Mouse (Mus musculus) C2C12 (cell line): ENCODE data around the gene Pnliprp2. TPM values are rescaled to one million over a fixed set of nuclear protein-coding genes. Genes with fewer than 3 reads are reported as not detected.

Experiments
- H3K27me3 ChIP-seq: one replicate; pipeline ENCODE4 v1.6.1; 2011; ENCODE audit not compliant: control insufficient read depth, insufficient read depth, insufficient read length
- H3K36me3 ChIP-seq: one replicate; pipeline ENCODE4 v1.6.1; 2011; ENCODE audit not compliant: control insufficient read depth, insufficient read depth
- H3K4me3 ChIP-seq: one replicate; pipeline ENCODE4 v1.5.1; 2011; ENCODE audit warnings: mild to moderate bottlenecking, control low read depth; ENCODE audit not compliant: poor library complexity, insufficient read depth, severe bottlenecking
- H3K79me2 ChIP-seq: one replicate; pipeline ENCODE4 v1.6.1; 2011; ENCODE audit not compliant: control insufficient read depth, insufficient read depth
- H3K79me3 ChIP-seq: one replicate; pipeline ENCODE4 v1.6.1; 2011; ENCODE audit warnings: low read depth, control low read depth
- H3ac ChIP-seq: one replicate; pipeline ENCODE3; 2011; ENCODE audit warnings: low read depth; ENCODE audit not compliant: control insufficient read depth, insufficient read length
- CEBPB ChIP-seq: IDR thresholded peaks from one replicate; pipeline ENCODE4 v1.6.1; 2011; ENCODE audit warnings: low read depth, mild to moderate bottlenecking, control low read depth, moderate library complexity
- CTCF ChIP-seq: IDR thresholded peaks from one replicate; pipeline ENCODE4 v1.5.1; 2011; ENCODE audit not compliant: control insufficient read depth, insufficient read depth, insufficient read length
- FOSL1 ChIP-seq: IDR thresholded peaks from one replicate; pipeline ENCODE4 v1.8.0; 2011; ENCODE audit warnings: mild to moderate bottlenecking, low read length; ENCODE audit not compliant: poor library complexity, insufficient read depth, severe bottlenecking
- MAX ChIP-seq: IDR thresholded peaks from one replicate; pipeline ENCODE4 v1.6.1; 2011; ENCODE audit warnings: mild to moderate bottlenecking, control low read depth
- MYOD1 ChIP-seq: IDR thresholded peaks from one replicate; pipeline ENCODE4 v1.6.1; 2011; ENCODE audit warnings: low read depth; ENCODE audit not compliant: control insufficient read depth, insufficient read length
- MYOG ChIP-seq: IDR thresholded peaks from one replicate; pipeline ENCODE4 v1.6.1; 2011; ENCODE audit not compliant: control insufficient read depth, insufficient read length; ENCODE audit errors: extremely low read depth
- USF1 ChIP-seq: IDR thresholded peaks from one replicate; pipeline ENCODE4 v1.6.1; 2011; ENCODE audit warnings: low read depth, mild to moderate bottlenecking, control low read depth, moderate library complexity
- long read RNA-seq, 2 experiments: library from polyadenylated mRNA; unstranded; transcript quantifications; one replicate each; pipeline ENCODE4 v2.0.0; 2019 to 2020
- polyA plus RNA-seq: library from polyadenylated mRNA; unstranded; fragments of >200 nt; fragmentation: generic; extraction: Trizol; gene quantifications from one replicate; pipeline ENCODE4 v1.2.1, GENCODE M21; 2012; ENCODE audit warnings: missing spikeins

Gene Pnliprp2
- polyA plus RNA-seq = not detected
- long read RNA-seq, experiment 1 = 0 reads
- long read RNA-seq, experiment 2 = 0 reads

- no peaks in the 10 kb centered on the region for H3K36me3 ChIP-seq
- no peak within 1 kb of the TSS for H3K4me3 ChIP-seq
- no peaks in the 10 kb centered on the region for H3K79me3 ChIP-seq
- TF ChIP-seq CTCF (no peak), MYOD1 (no peak), MYOG (no peak), MAX (no peak), USF1 (no peak), CEBPB (no peak), FOSL1 (no peak)
- H3K79me2 ChIP-seq = no peaks in the 10 kb centered on the region
- H3K27me3 ChIP-seq = peaks cover 1% of the 10 kb centered on the region
- H3ac ChIP-seq = no peak within 1 kb of the TSS
Observed at GRCm38 (mm10) chr19:58759423-58759822, at the start of gene Pnliprp2. Gene Pnliprp2 (plus strand): TSS chr19:58759719.

DNA sequence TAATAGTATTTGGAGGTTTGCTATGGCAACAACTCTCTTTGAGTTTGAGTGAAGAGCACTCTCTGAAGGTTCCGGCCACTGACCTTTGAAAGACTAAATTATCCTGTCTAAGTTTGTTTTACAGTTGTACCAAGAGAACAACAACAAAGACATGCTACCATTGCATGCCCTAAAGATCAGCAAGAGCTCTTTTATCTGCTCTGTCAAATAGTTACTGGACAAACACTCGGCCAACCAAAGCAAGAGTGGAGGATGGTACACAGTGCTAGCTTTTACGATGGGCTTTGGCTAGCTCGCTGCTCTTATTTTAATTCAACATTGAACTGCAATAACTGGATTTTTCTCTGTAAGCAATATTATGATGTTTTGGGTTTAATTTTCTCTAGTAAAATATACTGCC lies 41.6 kb upstream of the Pnliprp2 start:
- Histone ChIP-seq H3K36me3 (no peaks in the 10 kb centered on the region), H3K4me3 (no peak overlapping the region), H3ac (no peak overlapping the region), H3K27me3 (no peaks in the 10 kb centered on the region), H3K79me2 (no peaks in the 10 kb centered on the region), H3K79me3 (no peaks in the 10 kb centered on the region)
- TF ChIP-seq FOSL1 = no peak
- no peak for TF ChIP-seq MAX
- TF ChIP-seq MYOD1 = no peak
- no peak for TF ChIP-seq MYOG
- no peak for TF ChIP-seq CEBPB

DNA sequence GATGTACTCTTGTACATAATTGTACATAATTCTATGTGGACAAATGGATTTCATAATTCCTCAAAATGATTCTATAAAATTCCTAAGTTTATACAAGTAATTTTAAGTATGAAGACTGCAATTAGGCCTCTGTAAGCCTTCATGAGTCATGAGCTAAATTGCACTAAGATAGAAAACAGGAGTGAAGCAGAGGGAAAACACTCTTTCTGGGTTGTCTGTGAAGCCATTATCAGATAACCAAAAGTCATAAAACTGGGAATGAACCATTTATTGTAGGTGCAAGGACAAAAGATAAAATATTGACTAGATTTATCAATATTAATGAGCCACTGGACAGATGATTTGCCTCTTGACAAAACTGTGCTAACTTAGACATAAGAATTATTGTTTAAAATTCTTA lies 39.1 kb upstream of the Pnliprp2 start:
- no peaks in the 10 kb centered on the region for H3K27me3 ChIP-seq
- H3K79me2 ChIP-seq = no peaks in the 10 kb centered on the region
- no peaks in the 10 kb centered on the region for H3K79me3 ChIP-seq
- H3K4me3 ChIP-seq = no peak overlapping the region
- no peak overlapping the region for H3ac ChIP-seq
- TF ChIP-seq USF1 = no peak
- TF ChIP-seq CTCF = no peak
- TF ChIP-seq FOSL1 = no peak
- TF ChIP-seq MYOD1 = no peak
- TF ChIP-seq MAX = no peak
- no peak for TF ChIP-seq CEBPB
- no peak for TF ChIP-seq MYOG
- H3K36me3 ChIP-seq = no peaks in the 10 kb centered on the region

GRCm38 (mm10) chr19:58726551-58726950 lies 33.0 kb upstream of the Pnliprp2 start:
- Histone ChIP-seq H3K36me3 (no peaks in the 10 kb centered on the region), H3K79me2 (no peaks in the 10 kb centered on the region), H3ac (no peak overlapping the region), H3K79me3 (no peaks in the 10 kb centered on the region), H3K27me3 (peaks cover 3% of the 10 kb centered on the region), H3K4me3 (no peak overlapping the region)
- TF ChIP-seq MAX = no peak
- TF ChIP-seq FOSL1 = no peak
- no peak for TF ChIP-seq USF1
- no peak for TF ChIP-seq MYOG
- TF ChIP-seq CEBPB = no peak
- TF ChIP-seq MYOD1 = no peak
- no peak for TF ChIP-seq CTCF

DNA sequence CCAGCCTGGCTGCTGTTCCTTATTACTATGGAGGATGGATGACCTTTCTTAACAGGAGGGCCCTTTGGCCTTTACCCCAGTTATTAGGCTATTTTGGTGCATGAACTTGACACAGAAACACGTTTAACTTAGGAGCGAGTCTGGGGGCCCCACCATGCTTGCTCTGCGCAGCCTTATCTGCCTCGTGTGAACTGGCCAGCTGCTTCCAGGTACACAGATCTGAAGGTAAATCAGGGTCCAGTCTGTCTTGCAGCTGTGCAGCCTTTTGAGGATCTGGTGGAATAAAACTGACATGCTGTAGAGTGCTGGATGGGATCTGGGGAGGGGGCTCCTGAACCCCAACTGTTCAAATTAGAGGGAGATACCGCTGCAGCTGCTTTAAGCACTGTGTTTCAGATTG lies 31.8 kb upstream of the Pnliprp2 start:
- no peaks in the 10 kb centered on the region for H3K79me2 ChIP-seq
- no peak overlapping the region for H3ac ChIP-seq
- H3K27me3 ChIP-seq = peaks cover 3% of the 10 kb centered on the region
- H3K79me3 ChIP-seq = no peaks in the 10 kb centered on the region
- TF ChIP-seq MYOD1 (no peak), MYOG (no peak), MAX (no peak)
- no peak overlapping the region for H3K4me3 ChIP-seq
- no peaks in the 10 kb centered on the region for H3K36me3 ChIP-seq

DNA sequence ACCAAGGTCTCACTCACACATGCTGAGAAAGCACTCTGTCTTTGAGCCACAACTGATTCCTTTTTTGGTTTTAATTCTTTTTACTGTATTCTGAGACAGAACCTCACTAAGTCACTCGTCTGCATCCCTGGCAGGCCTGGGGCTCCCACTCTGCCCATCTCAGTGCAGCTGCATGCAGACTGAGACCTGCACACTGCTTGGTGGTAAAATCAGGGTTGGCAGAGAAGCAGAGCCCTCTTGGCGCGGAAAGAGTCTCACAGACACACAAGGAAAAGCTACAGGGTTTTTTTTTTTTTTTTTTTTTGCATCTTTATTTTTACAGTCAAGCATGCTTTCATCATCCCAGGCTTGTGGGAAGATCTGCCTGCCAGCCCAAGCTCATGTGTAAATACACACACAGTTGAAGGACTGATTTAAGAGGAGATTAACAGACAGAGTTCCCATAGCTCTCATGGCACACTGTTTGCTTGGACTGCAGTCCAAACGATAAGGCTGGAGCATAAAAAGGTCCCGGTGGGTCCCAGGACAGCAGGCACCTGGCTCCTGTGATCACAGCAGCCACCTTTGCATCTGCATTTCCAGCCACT lies 31.0 kb upstream of the Pnliprp2 start, which contains the start of gene Pnliprp1:
Gene Pnliprp1, plus strand, starts transcription at position 443 of the 587 bp plus-strand sequence.
- Histone ChIP-seq H3ac (no peak within 1 kb of the TSS), H3K79me3 (no peaks in the 10 kb centered on the region), H3K79me2 (no peaks in the 10 kb centered on the region), H3K36me3 (no peaks in the 10 kb centered on the region), H3K4me3 (no peak within 1 kb of the TSS), H3K27me3 (peaks cover 3% of the 10 kb centered on the region)
- TF ChIP-seq MYOG = no peak
- no peak for TF ChIP-seq USF1
- no peak for TF ChIP-seq CEBPB
- no peak for TF ChIP-seq FOSL1
- no peak for TF ChIP-seq MAX
- no peak for TF ChIP-seq MYOD1
- no peak for TF ChIP-seq CTCF

DNA sequence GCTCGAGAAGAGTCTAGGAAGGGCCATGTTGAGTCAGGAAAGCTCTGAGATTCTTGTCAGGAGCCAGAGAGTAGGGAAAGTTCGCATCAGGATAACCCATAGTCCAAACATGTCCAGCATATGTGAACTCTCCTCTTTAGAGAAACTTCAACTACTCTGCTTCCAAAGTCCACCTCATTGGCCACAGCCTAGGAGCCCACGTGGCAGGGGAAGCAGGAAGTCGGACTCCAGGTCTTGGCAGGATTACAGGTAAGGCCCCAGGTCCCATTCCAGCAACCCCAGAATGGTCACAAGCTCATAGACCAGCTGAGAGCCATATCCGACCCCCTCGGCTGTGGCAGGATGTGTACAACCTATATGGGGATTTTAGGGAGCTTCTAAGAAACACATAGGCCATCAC lies 26.3 kb upstream of the Pnliprp2 start:
- H3K36me3 ChIP-seq = no peaks in the 10 kb centered on the region
- TF ChIP-seq MAX (no peak), USF1 (no peak), CEBPB (no peak), FOSL1 (no peak), MYOG (no peak), MYOD1 (no peak), CTCF (no peak)
- no peak overlapping the region for H3K4me3 ChIP-seq
- H3K27me3 ChIP-seq = peaks cover 27% of the 10 kb centered on the region
- no peaks in the 10 kb centered on the region for H3K79me2 ChIP-seq
- no peak overlapping the region for H3ac ChIP-seq
- H3K79me3 ChIP-seq = no peaks in the 10 kb centered on the region
